Mouse (Mus musculus) activated CD4-positive, CD25-positive, alpha-beta regulatory T cell, adult 4 months (primary cell): ENCODE measurements at regions not wholly inside any gene's neighbourhood (a gene's known extent, or its start where the extent isn't known, plus 50 kb on each side); places are given as distances from the start of the nearest gene placed in this dataset.

Source experiments
- ATAC-seq: one replicate; pipeline ENCODE4 v1.8.0; 2017

GRCm38 (mm10) chr12:29222099-29222498, 306.1 kb upstream of the Myt1l start:
- no peak for ATAC-seq

GRCm38 (mm10) chr12:29226001-29226400, 302.2 kb upstream of the Myt1l start:
- no peak for ATAC-seq

- no peak for ATAC-seq
These were observed 295.4 kb upstream of the Myt1l start for GRCm38 (mm10) chr12:29232492-29233447.

GRCm38 (mm10) chr12:29236496-29236895, 291.7 kb upstream of the Myt1l start:
- no peak for ATAC-seq

- ATAC-seq = no peak
These were observed 290.7 kb upstream of the Myt1l start for GRCm38 (mm10) chr12:29237516-29237915.

GRCm38 (mm10) chr12:29239482-29239881, 288.7 kb upstream of the Myt1l start:
- ATAC-seq = no peak

GRCm38 (mm10) chr12:29239975-29240374, 288.2 kb upstream of the Myt1l start:
- no peak for ATAC-seq

- no peak for ATAC-seq
These were observed 285.1 kb upstream of the Myt1l start for GRCm38 (mm10) chr12:29243087-29243486.

GRCm38 (mm10) chr12:29246041-29246440, 282.1 kb upstream of the Myt1l start:
- no peak for ATAC-seq

GRCm38 (mm10) chr12:29247356-29247755, 280.8 kb upstream of the Myt1l start:
- no peak for ATAC-seq

GRCm38 (mm10) chr12:29248459-29248858, 279.7 kb upstream of the Myt1l start:
- ATAC-seq = no peak

- no peak for ATAC-seq
These were observed 272.1 kb upstream of the Myt1l start for GRCm38 (mm10) chr12:29256103-29256502.

GRCm38 (mm10) chr12:29257011-29257734, 271.0 kb upstream of the Myt1l start:
- no peak for ATAC-seq

GRCm38 (mm10) chr12:29257735-29258547, 270.2 kb upstream of the Myt1l start:
- ATAC-seq = no peak

GRCm38 (mm10) chr12:29258548-29258874, 269.7 kb upstream of the Myt1l start:
- ATAC-seq = no peak

GRCm38 (mm10) chr12:29258966-29259365, 269.2 kb upstream of the Myt1l start:
- ATAC-seq = no peak

GRCm38 (mm10) chr12:29274166-29274565, 254.0 kb upstream of the Myt1l start:
- no peak for ATAC-seq

- no peak for ATAC-seq
These were observed 252.5 kb upstream of the Myt1l start for GRCm38 (mm10) chr12:29275676-29276075.

- ATAC-seq = no peak
These were observed 248.5 kb upstream of the Myt1l start for GRCm38 (mm10) chr12:29279631-29280080.

- ATAC-seq = no peak
These were observed 247.9 kb upstream of the Myt1l start for GRCm38 (mm10) chr12:29280081-29280788.

GRCm38 (mm10) chr12:29280861-29281630, 247.1 kb upstream of the Myt1l start:
- no peak for ATAC-seq
